Mouse (Mus musculus): Measurements from ENCODE around the gene Ppp6r3. TPM values are rescaled to one million over a fixed set of nuclear protein-coding genes. Genes with fewer than 3 reads are reported as not detected.

Ppp6r3 gene
- polyA plus RNA-seq, 2 experiments from 2014 or later: 73.5 to 93.5 TPM

GRCm38 (mm10) chr19:3519471-3520169 lies 55.9 kb downstream of the Ppp6r3 start:
- no peak for ATAC-seq

- ATAC-seq: no peak
Observed at GRCm38 (mm10) chr19:3497216-3497615, 78.3 kb downstream of the Ppp6r3 start.

GRCm38 (mm10) chr19:3489826-3490225 lies 85.7 kb downstream of the Ppp6r3 start:
- no peak for ATAC-seq

- ATAC-seq: no peak
Observed at GRCm38 (mm10) chr19:3482831-3483230, 92.7 kb downstream of the Ppp6r3 start.

GRCm38 (mm10) chr19:3480101-3480500 lies 95.4 kb downstream of the Ppp6r3 start:
- no peak for ATAC-seq

- no peak for ATAC-seq
Observed at GRCm38 (mm10) chr19:3476996-3477395, 98.6 kb downstream of the Ppp6r3 start.

- no peak for ATAC-seq
Observed at GRCm38 (mm10) chr19:3471218-3471617, 104.3 kb downstream of the Ppp6r3 start.

GRCm38 (mm10) chr19:3467574-3467973 lies 108.0 kb downstream of the Ppp6r3 start:
- ATAC-seq: no peak

GRCm38 (mm10) chr19:3459986-3460385 lies 115.6 kb downstream of the Ppp6r3 start:
- ATAC-seq: no peak

GRCm38 (mm10) chr19:3458331-3459099 lies 117.0 kb downstream of the Ppp6r3 start:
- ATAC-seq: no peak

GRCm38 (mm10) chr19:3457700-3458099 lies 117.8 kb downstream of the Ppp6r3 start:
- ATAC-seq: no peak

- ATAC-seq: peak; percentile 51
Observed at GRCm38 (mm10) chr19:3451649-3452048, 123.9 kb downstream of the Ppp6r3 start.

- peak; percentile 71 for ATAC-seq
Observed at GRCm38 (mm10) chr19:3451170-3451569, 124.4 kb downstream of the Ppp6r3 start.

- no peak for ATAC-seq
Observed at GRCm38 (mm10) chr19:3450714-3451113, 124.8 kb downstream of the Ppp6r3 start.

- no peak for ATAC-seq
Observed at GRCm38 (mm10) chr19:3449248-3449647, 126.3 kb downstream of the Ppp6r3 start.

- no peak for ATAC-seq
Observed at GRCm38 (mm10) chr19:3447348-3447747, 128.2 kb downstream of the Ppp6r3 start.

- ATAC-seq: no peak
Observed at GRCm38 (mm10) chr19:3441092-3441491, 134.5 kb downstream of the Ppp6r3 start.

- ATAC-seq: no peak
Observed at GRCm38 (mm10) chr19:3440667-3441066, 134.9 kb downstream of the Ppp6r3 start.

- no peak for ATAC-seq
Observed at GRCm38 (mm10) chr19:3437980-3438379, 137.6 kb downstream of the Ppp6r3 start.

- no peak for ATAC-seq
Observed at GRCm38 (mm10) chr19:3436840-3437239, 138.7 kb downstream of the Ppp6r3 start.

GRCm38 (mm10) chr19:3435824-3436223 lies 139.7 kb downstream of the Ppp6r3 start:
- no peak for ATAC-seq

GRCm38 (mm10) chr19:3434641-3435040 lies 140.9 kb downstream of the Ppp6r3 start:
- no peak for ATAC-seq

- no peak for ATAC-seq
Observed at GRCm38 (mm10) chr19:3434124-3434523, 141.4 kb downstream of the Ppp6r3 start.

- no peak for ATAC-seq
Observed at GRCm38 (mm10) chr19:3431969-3432368, 143.6 kb downstream of the Ppp6r3 start.
